Mouse (Mus musculus) ovary, adult 10 weeks (tissue): ENCODE data around the gene Got1. TPM values are rescaled to one million over a fixed set of nuclear protein-coding genes. Genes with fewer than 3 reads are reported as not detected.

Source experiments
- polyA plus RNA-seq: library from polyadenylated mRNA; stranded (reverse); fragments of 350-450 nt; fragmentation: Illumina TruSeq; extraction: RNeasy Lipid Tissue Mini Kit (QIAGEN cat#74804); gene quantifications from one replicate; pipeline ENCODE4 v1.2.3, GENCODE M21; 2014

Got1 gene
- polyA plus RNA-seq, result 5.6 TPM

GRCm38 (mm10) chr19:43524187-43525103 is at the start of gene Got1:
Got1 (minus strand) TSS chr19:43524605.

Other genes starting within 250 kb of the Got1 start
- not detected for gene Hpse2, start 136.2 kb downstream of the Got1 start, polyA plus RNA-seq
- 6.9 TPM for gene Cnnm1, start 84.2 kb downstream of the Got1 start, polyA plus RNA-seq
- gene Nkx2-3, start 87.7 kb upstream of the Got1 start, polyA plus RNA-seq, result not detected
- gene Slc25a28, start 150.3 kb upstream of the Got1 start, polyA plus RNA-seq, result 4.7 TPM
- 3.9 TPM for gene Entpd7, start 165.1 kb upstream of the Got1 start, polyA plus RNA-seq
- gene Cutc, start 228.4 kb upstream of the Got1 start, polyA plus RNA-seq, result 31.9 TPM
- 13.2 TPM for gene Cox15, start 228.4 kb upstream of the Got1 start, polyA plus RNA-seq